Mouse (Mus musculus) C2C12 (cell line): ENCODE results near the gene Kif3c.

Source experiments
- CEBPB ChIP-seq: IDR thresholded peaks from one replicate; pipeline ENCODE4 v1.6.1; 2011; ENCODE audit warnings: low read depth, mild to moderate bottlenecking, control low read depth, moderate library complexity
- CTCF ChIP-seq: IDR thresholded peaks from one replicate; pipeline ENCODE4 v1.5.1; 2011; ENCODE audit not compliant: control insufficient read depth, insufficient read depth, insufficient read length
- FOSL1 ChIP-seq: IDR thresholded peaks from one replicate; pipeline ENCODE4 v1.8.0; 2011; ENCODE audit warnings: mild to moderate bottlenecking, low read length; ENCODE audit not compliant: poor library complexity, insufficient read depth, severe bottlenecking
- MAX ChIP-seq: IDR thresholded peaks from one replicate; pipeline ENCODE4 v1.6.1; 2011; ENCODE audit warnings: mild to moderate bottlenecking, control low read depth
- MYOD1 ChIP-seq: IDR thresholded peaks from one replicate; pipeline ENCODE4 v1.6.1; 2011; ENCODE audit warnings: low read depth; ENCODE audit not compliant: control insufficient read depth, insufficient read length
- MYOG ChIP-seq: IDR thresholded peaks from one replicate; pipeline ENCODE4 v1.6.1; 2011; ENCODE audit not compliant: control insufficient read depth, insufficient read length; ENCODE audit errors: extremely low read depth
- USF1 ChIP-seq: IDR thresholded peaks from one replicate; pipeline ENCODE4 v1.6.1; 2011; ENCODE audit warnings: low read depth, mild to moderate bottlenecking, control low read depth, moderate library complexity

GRCm38 (mm10) chr12:3338931-3339330 lies 26.0 kb upstream of the Kif3c start:
- TF ChIP-seq CTCF (no peak), FOSL1 (no peak), MYOG (no peak), USF1 (no peak), MYOD1 (no peak), MAX (no peak), CEBPB (no peak)
